Mouse (Mus musculus) cerebellum, adult 2 months (tissue): ENCODE measurements around the gene Ppip5k2.

Experiments used
- CTCF ChIP-seq: fragments of 200-500 bp; IDR thresholded peaks from 2 replicates; pipeline ENCODE4 v1.5.1; 2011; ENCODE audit warnings: low read depth, mild to moderate bottlenecking, control low read depth, low read length, moderate library complexity, borderline replicate concordance; ENCODE audit not compliant: insufficient read depth
- POLR2A ChIP-seq: fragments of 200-500 bp; IDR thresholded peaks from 2 replicates; pipeline ENCODE4 v1.6.1; 2011; ENCODE audit warnings: low read length, control low read depth, borderline replicate concordance; ENCODE audit not compliant: insufficient read depth

DNA sequence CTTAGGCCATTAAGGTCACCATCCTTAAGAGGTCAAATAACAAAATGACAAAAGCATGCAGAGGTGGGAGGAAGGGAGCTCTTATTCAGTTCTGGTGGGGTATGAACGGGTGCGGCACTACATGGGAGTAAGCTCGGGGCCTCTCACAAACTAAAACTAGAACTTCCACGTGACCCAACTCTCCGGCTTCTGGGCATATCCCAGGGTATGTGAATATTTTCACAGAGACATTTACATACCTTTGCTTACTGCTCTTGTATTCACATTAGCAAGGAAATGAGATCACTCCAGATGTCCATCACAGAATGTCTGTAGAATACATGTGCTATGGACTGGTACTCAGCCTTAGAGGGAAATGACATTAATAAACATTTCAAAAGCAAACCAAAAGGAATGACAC lies 1.5 kb upstream of the Ppip5k2 start:
- TF ChIP-seq CTCF (no peak), POLR2A (no peak)
